Comparison of ENCODE assay signal across 15 mouse cellular contexts in the genomic region with DNA sequence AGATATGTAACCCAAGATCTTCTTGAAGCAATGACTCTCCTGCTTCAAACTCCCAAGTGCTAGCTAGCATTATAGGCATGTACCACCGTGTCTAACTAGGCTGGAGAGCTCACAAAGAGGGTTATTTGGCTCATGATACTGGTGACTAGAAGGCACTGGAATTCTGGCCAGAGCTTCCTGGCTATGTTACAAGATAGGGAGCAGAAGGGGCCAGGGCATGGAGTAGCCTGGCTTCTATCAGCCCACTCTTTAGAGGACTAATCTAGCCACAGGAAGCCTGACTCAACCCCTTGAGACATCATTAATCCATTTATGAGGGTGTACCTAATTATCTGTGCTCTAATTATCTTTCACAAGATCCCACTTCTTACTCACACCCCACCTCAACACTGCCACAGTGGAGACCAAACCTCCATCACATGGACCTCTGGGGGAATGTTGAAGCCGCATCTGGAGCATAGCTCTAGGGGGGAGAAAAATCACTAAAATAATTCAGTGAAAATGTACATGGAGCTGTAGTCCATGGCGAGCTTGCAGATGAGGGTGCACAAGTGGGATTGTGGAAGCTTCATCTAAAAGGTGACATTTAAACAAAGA.
DNase-seq lines count a peak whose midpoint lies in the region; ATAC-seq lines count a peak whose summit lies in the region.
"Had no signal": no experiment of that assay in that cellular context is flagged by ENCODE, and none has a peak within 500 bp of the region (broad histone marks: within the 10 kb centered on the region; RNA-seq: fewer than 3 reads in every experiment).

No protein-coding gene starts in this region.

- DNase-seq in hindbrain, embryonic 10.5 days (ENCODE audit: low spot score): no peak
- no peak for DNase-seq in neural tube, embryonic 10.5 days (ENCODE audit: extremely low spot score, low spot score)
- peak; percentile 72 for DNase-seq in NIH3T3 (ENCODE audit: low read depth)
- peak; percentile 35 for DNase-seq in forelimb bud, embryonic 11.5 days (ENCODE audit: low read depth, low spot score)
- no peak for DNase-seq in layer of hippocampus, postnatal 36 days
- DNase-seq: adrenal gland, postnatal 14 days; cerebellum, adult 2 months; gastrocnemius, adult 2 months; kidney, postnatal 36 days; layer of hippocampus, adult 9-11 months; lung, postnatal 36 days; thymus, postnatal 25 days had no signal

- no peaks in the 10 kb centered on the region for H3K4me1 ChIP-seq in hindbrain, embryonic 15.5 days (replicated peaks)
- H3K4me1 ChIP-seq in hindbrain, embryonic 10.5 days (replicated peaks): no peaks in the 10 kb centered on the region; the same call in 1 of the 2 replicates
- peaks cover 20% of the 10 kb centered on the region for H3K4me1 ChIP-seq in neural tube, embryonic 13.5 days (replicated peaks)

- H3K27ac ChIP-seq in hindbrain, embryonic 15.5 days (replicated peaks): no peak overlapping the region
- no peak overlapping the region for H3K27ac ChIP-seq in hindbrain, embryonic 10.5 days
- H3K27ac ChIP-seq in neural tube, embryonic 13.5 days (replicated peaks): 0 out of 2 replicates have a peak overlapping the region, but pooled peaks have one; percentile 11
- H3K27ac ChIP-seq: gastrocnemius, adult 2 months had no signal

- H3K27me3 ChIP-seq in hindbrain, embryonic 15.5 days: no peaks in the 10 kb centered on the region
- no peaks in the 10 kb centered on the region for H3K27me3 ChIP-seq in hindbrain, embryonic 10.5 days (ENCODE audit: insufficient read depth, poor library complexity, severe bottlenecking)
- no peaks in the 10 kb centered on the region for H3K27me3 ChIP-seq in neural tube, embryonic 13.5 days

- H3K9me3 ChIP-seq in hindbrain, embryonic 15.5 days: no peaks in the 10 kb centered on the region
- no peaks in the 10 kb centered on the region for H3K9me3 ChIP-seq in hindbrain, embryonic 10.5 days
- H3K9me3 ChIP-seq in neural tube, embryonic 13.5 days: 0 out of 2 replicates have a peak, but pooled peaks cover 4% of the 10 kb centered on the region

- H3K4me3 ChIP-seq in hindbrain, embryonic 15.5 days: no peak overlapping the region
- H3K4me3 ChIP-seq in hindbrain, embryonic 10.5 days: no peak overlapping the region
- H3K4me3 ChIP-seq in neural tube, embryonic 13.5 days: no peak overlapping the region
- H3K4me3 ChIP-seq: gastrocnemius, adult 2 months had no signal

- WGBS in hindbrain, embryonic 15.5 days: 64% methylated on average over 3 of the region's 3 CpGs
- WGBS in hindbrain, embryonic 10.5 days: 85% methylated on average over 3 of the region's 3 CpGs
- 71% methylated on average over 3 of the region's 3 CpGs for WGBS in neural tube, embryonic 13.5 days

- no peak overlapping the region for H3K4me2 ChIP-seq in hindbrain, embryonic 15.5 days
- no peak overlapping the region for H3K4me2 ChIP-seq in neural tube, embryonic 13.5 days

- H3K9ac ChIP-seq in hindbrain, embryonic 15.5 days: no peak overlapping the region
- H3K9ac ChIP-seq in neural tube, embryonic 13.5 days: no peak overlapping the region

- ATAC-seq in hindbrain, embryonic 15.5 days (ENCODE audit: low FRiP score, low read depth): peak; percentile 59; the same call in 1 of the 2 replicates
- peak; percentile 50; the same call in 1 of the 2 replicates for ATAC-seq in neural tube, embryonic 13.5 days (ENCODE audit: low read depth)
- ATAC-seq: forebrain, embryonic 16.5 days had no signal

- no peaks in the 10 kb centered on the region for H3K36me3 ChIP-seq in hindbrain, embryonic 15.5 days
- H3K36me3 ChIP-seq in hindbrain, embryonic 10.5 days: no peaks in the 10 kb centered on the region
- no peaks in the 10 kb centered on the region for H3K36me3 ChIP-seq in neural tube, embryonic 13.5 days

Comparison
In these comparisons a context has a peak if more than half of its experiments do, and no peak if none do; other contexts are left out.
1. DNase-seq: peak in NIH3T3 (single experiment) and forelimb bud, embryonic 11.5 days (single experiment); none in hindbrain, embryonic 10.5 days (single experiment), neural tube, embryonic 10.5 days (single experiment) and layer of hippocampus, postnatal 36 days (0 of 2).